Mouse (Mus musculus) embryonic stem cell, embryonic (primary cell): Measurements from ENCODE around the gene Bcl11b.

ENCODE experiments used
- CTCF ChIA-PET, 4 experiments: fragments of 300-600 bp in 2 of 4; fragments of 350-600 bp in 2 of 4; sonication (Branson Sonifier 250); formaldehyde crosslinking; loops; one replicate each; lab custom pipeline; 2022; ENCODE audit warnings: inconsistent platforms in 2 of 4; lab: Charles Lee
- POLR2A ChIA-PET, 4 experiments: fragments of 300-600 bp in 2 of 4; fragments of 350-600 bp in 2 of 4; sonication (Branson Sonifier 250); formaldehyde crosslinking; loops; one replicate each; lab custom pipeline; 2022; ENCODE audit warnings: antibody characterized with exemption in 4 of 4, inconsistent platforms in 1 of 4; lab: Charles Lee

The Bcl11b gene

GRCm38 (mm10) chr12:107931476-107931875 is 71.9 kb downstream of the Bcl11b start:
- CTCF ChIA-PET: no interaction called here

GRCm38 (mm10) chr12:107930611-107931350 is 72.6 kb downstream of the Bcl11b start:
- POLR2A ChIA-PET: interaction anchor here in 1 of 4 experiments (0.6 kb wide), 1 partner anchor 861 kb away, joined by 3 read pairs; no protein-coding TSS in a partner anchor
- CTCF ChIA-PET: no interaction called here

More at GRCm38 (mm10) chr12:107931476-107931875, 71.9 kb downstream of the Bcl11b start:
- POLR2A ChIA-PET: interaction anchor here in 1 of 4 experiments (0.6 kb wide), 1 partner anchor 860 kb away, joined by 3 read pairs; no protein-coding TSS in a partner anchor

- ChIA-PET POLR2A (interaction anchor here in 1 of 4 experiments (0.7 to 1.2 kb wide), 2 partner anchors 88 to 219 kb away, joined by 3 read pairs; no protein-coding TSS in a partner anchor), CTCF (no interaction called here)
Observed at GRCm38 (mm10) chr12:107928905-107929304, 74.5 kb downstream of the Bcl11b start.

- ChIA-PET POLR2A (interaction anchor here in 1 of 4 experiments (0.7 to 1.2 kb wide), 3 partner anchors 11 to 219 kb away, joined by 3 read pairs; no protein-coding TSS in a partner anchor), CTCF (no interaction called here)
Observed at GRCm38 (mm10) chr12:107928464-107928901, 74.9 kb downstream of the Bcl11b start.

GRCm38 (mm10) chr12:107927961-107928431 is 75.4 kb downstream of the Bcl11b start:
- CTCF ChIA-PET: no interaction called here
- POLR2A ChIA-PET: interaction anchor here in 1 of 4 experiments (0.6 to 1.2 kb wide), 4 partner anchors 11 to 823 kb away, joined by 3 read pairs; no protein-coding TSS in a partner anchor

GRCm38 (mm10) chr12:107926074-107926855 is 77.1 kb downstream of the Bcl11b start:
- CTCF ChIA-PET: no interaction called here
- POLR2A ChIA-PET: no interaction called here

GRCm38 (mm10) chr12:107924696-107925095 is 78.7 kb downstream of the Bcl11b start:
- CTCF ChIA-PET: no interaction called here
- POLR2A ChIA-PET: interaction anchor here in 2 of 4 experiments (1.1 to 1.6 kb wide), 2 partner anchors 9 to 39 kb away, joined by 3 to 4 read pairs; no protein-coding TSS in a partner anchor

GRCm38 (mm10) chr12:107923963-107924362 is 79.4 kb downstream of the Bcl11b start:
- CTCF ChIA-PET: interaction anchor here in 1 of 4 experiments (0.6 kb wide), 1 partner anchor 321 kb away, joined by 3 read pairs; no protein-coding TSS in a partner anchor
- POLR2A ChIA-PET: interaction anchor here in 2 of 4 experiments (1.1 to 1.6 kb wide), 2 partner anchors 8 to 39 kb away, joined by 3 to 4 read pairs; no protein-coding TSS in a partner anchor

- CTCF ChIA-PET: no interaction called here
- POLR2A ChIA-PET: no interaction called here
Observed at GRCm38 (mm10) chr12:107922180-107922579, 81.2 kb downstream of the Bcl11b start.

- POLR2A ChIA-PET: no interaction called here
- CTCF ChIA-PET: no interaction called here
Observed at GRCm38 (mm10) chr12:107921566-107921965, 81.8 kb downstream of the Bcl11b start.

GRCm38 (mm10) chr12:107921154-107921553 is 82.2 kb downstream of the Bcl11b start:
- ChIA-PET POLR2A (no interaction called here), CTCF (no interaction called here)

GRCm38 (mm10) chr12:107920716-107921115 is 82.7 kb downstream of the Bcl11b start:
- CTCF ChIA-PET: no interaction called here
- POLR2A ChIA-PET: no interaction called here

- ChIA-PET POLR2A (no interaction called here), CTCF (no interaction called here)
Observed at GRCm38 (mm10) chr12:107920076-107920475, 83.3 kb downstream of the Bcl11b start.

GRCm38 (mm10) chr12:107918779-107919178 is 84.6 kb downstream of the Bcl11b start:
- ChIA-PET CTCF (interaction anchor here in 1 of 4 experiments (1.0 kb wide), 1 partner anchor 337 kb away, joined by 3 read pairs; no protein-coding TSS in a partner anchor), POLR2A (no interaction called here)

GRCm38 (mm10) chr12:107916008-107916407 is 87.4 kb downstream of the Bcl11b start:
- ChIA-PET CTCF (interaction anchor here in 2 of 4 experiments (0.5 to 0.7 kb wide), 3 partner anchors 16 to 128 kb away, joined by 3 read pairs; no protein-coding TSS in a partner anchor), POLR2A (interaction anchor here in 2 of 4 experiments (0.5 to 1.8 kb wide), 7 partner anchors 8 to 643 kb away, joined by 3 to 5 read pairs (median 3); no protein-coding TSS in a partner anchor)

GRCm38 (mm10) chr12:107915396-107915795 is 88.0 kb downstream of the Bcl11b start:
- ChIA-PET POLR2A (interaction anchor here in 3 of 4 experiments (0.5 to 1.8 kb wide), 10 partner anchors 9 to 886 kb away, joined by 3 to 5 read pairs (median 3); no protein-coding TSS in a partner anchor), CTCF (interaction anchor here in 1 of 4 experiments (0.7 kb wide), 1 partner anchor 129 kb away, joined by 3 read pairs; no protein-coding TSS in a partner anchor)

- CTCF ChIA-PET: no interaction called here
- POLR2A ChIA-PET: no interaction called here
Observed at GRCm38 (mm10) chr12:107908826-107909225, 94.6 kb downstream of the Bcl11b start.

GRCm38 (mm10) chr12:107905333-107905732 is 98.1 kb downstream of the Bcl11b start:
- CTCF ChIA-PET: interaction anchor here in 1 of 4 experiments (0.9 kb wide), 1 partner anchor 20 kb away, joined by 4 read pairs; no protein-coding TSS in a partner anchor
- POLR2A ChIA-PET: interaction anchor here in 2 of 4 experiments (0.5 to 1.6 kb wide), 3 partner anchors 11 to 24 kb away, joined by 3 to 5 read pairs (median 3); no protein-coding TSS in a partner anchor
